Mouse (Mus musculus): ENCODE measurements around the gene Epn3. TPM values are rescaled to one million over a fixed set of nuclear protein-coding genes. Genes with fewer than 3 reads are reported as not detected.

Gene Epn3
- polyA plus RNA-seq, 1 experiment from 2014 or later: 17.0 TPM

DNA sequence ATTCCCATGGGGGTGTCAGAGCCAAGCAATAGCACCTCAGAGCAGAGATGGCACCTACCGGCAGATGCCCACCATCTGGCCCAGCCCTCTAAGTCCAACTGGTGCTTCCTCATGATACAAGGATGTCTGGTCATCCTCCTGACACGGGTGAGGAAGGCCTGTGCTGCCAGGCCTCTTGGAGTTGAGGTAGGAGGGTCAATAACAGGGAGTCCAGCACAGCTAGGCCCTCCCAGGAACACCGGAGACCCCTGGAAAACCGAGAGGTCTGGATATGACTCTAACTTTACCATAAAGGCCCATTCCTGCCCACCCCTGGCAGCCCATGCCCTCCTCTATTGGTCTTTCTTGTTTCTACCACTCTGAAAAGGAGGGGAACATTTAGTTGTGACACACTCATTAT, 42.6 kb upstream of the Epn3 start:
- H3K9ac ChIP-seq (ENCODE audit: low read length): no peak overlapping the region
- no peaks in the 10 kb centered on the region for H3K9me3 ChIP-seq (replicated peaks; ENCODE audit: control insufficient read depth, low read length)
- H3K4me1 ChIP-seq (ENCODE audit: control insufficient read depth, insufficient read depth, low read length): no peaks in the 10 kb centered on the region
- H3K36me3 ChIP-seq (ENCODE audit: control insufficient read depth, insufficient read depth, low read length): no peaks in the 10 kb centered on the region
- H3K27me3 ChIP-seq (ENCODE audit: control insufficient read depth, insufficient read depth, low read length): no peaks in the 10 kb centered on the region
- H3K4me3 ChIP-seq (replicated peaks; ENCODE audit: low read length): no peak overlapping the region
- ATAC-seq (ENCODE audit: insufficient read depth, low FRiP score): no peak
- no peak overlapping the region for H3K4me2 ChIP-seq (ENCODE audit: low read depth, low read length)
- H3K27ac ChIP-seq (ENCODE audit: low read length): no peak overlapping the region
- 89% methylated on average over 4 of the region's 4 CpGs for WGBS

DNA sequence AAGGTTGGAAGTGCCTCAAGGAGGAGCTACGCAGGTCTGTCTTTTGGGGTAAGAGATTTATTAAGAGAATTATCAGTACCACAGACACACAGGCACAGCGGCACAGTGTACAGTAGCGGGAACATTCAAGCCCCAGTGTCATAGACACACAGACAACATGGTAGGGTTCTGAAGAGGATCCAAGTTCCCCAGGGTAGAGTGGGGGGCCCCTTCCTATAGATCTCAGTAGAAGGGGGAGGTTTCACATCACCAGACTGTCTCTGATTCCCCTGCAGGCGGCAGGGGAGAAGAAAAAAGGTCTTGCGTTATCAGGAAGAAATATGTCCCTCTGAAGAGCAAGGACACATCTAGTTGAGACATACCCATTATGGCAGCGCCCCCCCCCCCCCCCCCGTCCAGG, 40.0 kb upstream of the Epn3 start:
- Histone ChIP-seq H3K27ac (ENCODE audit: low read length) (no peak overlapping the region), H3K4me2 (ENCODE audit: low read depth, low read length) (no peak overlapping the region), H3K27me3 (ENCODE audit: control insufficient read depth, insufficient read depth, low read length) (no peaks in the 10 kb centered on the region), H3K9ac (ENCODE audit: low read length) (no peak overlapping the region), H3K9me3 (replicated peaks; ENCODE audit: control insufficient read depth, low read length) (no peaks in the 10 kb centered on the region), H3K4me1 (ENCODE audit: control insufficient read depth, insufficient read depth, low read length) (no peaks in the 10 kb centered on the region), H3K4me3 (replicated peaks; ENCODE audit: low read length) (no peak overlapping the region), H3K36me3 (ENCODE audit: control insufficient read depth, insufficient read depth, low read length) (no peaks in the 10 kb centered on the region)
- no peak for ATAC-seq (ENCODE audit: insufficient read depth, low FRiP score)
- 75% methylated on average over 7 of the region's 7 CpGs for WGBS

DNA sequence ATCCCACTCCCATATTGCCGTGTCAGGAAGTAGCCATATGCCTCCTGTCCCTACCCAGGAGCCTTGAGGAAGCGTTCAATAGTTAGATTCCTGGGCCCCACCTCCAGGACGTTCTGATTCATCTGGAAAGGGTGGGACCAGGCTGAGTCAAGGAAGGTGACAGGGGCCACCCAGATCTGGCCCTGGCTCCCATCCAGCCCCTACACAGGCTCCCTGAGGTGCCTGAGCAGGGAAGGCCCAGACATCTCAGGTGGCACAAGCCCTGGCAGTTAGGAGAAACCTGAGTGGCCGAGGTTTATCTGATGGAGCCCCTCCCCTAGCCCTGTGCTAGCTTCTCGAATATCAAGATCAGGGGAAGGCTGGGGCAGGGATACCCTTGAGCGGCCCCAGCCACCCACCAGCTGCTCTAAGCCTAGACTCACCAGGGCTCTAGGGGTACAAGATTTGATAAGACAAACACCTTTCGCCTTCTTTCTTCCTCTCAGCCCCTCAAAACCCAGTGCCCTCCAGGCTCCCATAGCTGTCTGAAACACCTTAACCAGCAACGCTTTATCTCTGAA, 39.0 kb upstream of the Epn3 start:
- peak; percentile 70; the same call in 1 of the 2 replicates for ATAC-seq (ENCODE audit: insufficient read depth, low FRiP score)

DNA sequence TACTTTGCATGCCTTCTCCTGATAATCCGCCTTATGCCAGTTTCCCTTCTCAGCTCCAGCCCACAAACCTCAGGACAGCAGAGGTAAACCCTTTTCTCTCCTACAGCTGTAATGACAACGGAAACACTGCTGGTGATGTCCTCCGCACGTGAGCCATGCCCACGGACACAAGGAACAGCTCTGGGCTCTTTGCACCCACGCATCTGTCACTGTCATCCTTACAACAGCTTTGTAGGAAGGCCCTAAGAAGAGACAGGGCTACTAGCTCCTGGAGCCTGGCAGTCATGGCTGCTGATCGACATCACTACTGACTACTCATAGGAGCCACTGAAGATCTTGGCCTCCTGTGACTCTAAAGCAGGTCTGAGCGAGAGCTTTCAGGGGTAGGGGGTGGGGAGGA, 33.4 kb upstream of the Epn3 start:
- H3K4me2 ChIP-seq (ENCODE audit: low read depth, low read length): no peak overlapping the region
- ATAC-seq (ENCODE audit: insufficient read depth, low FRiP score): no peak
- no peaks in the 10 kb centered on the region for H3K9me3 ChIP-seq (replicated peaks; ENCODE audit: control insufficient read depth, low read length)
- WGBS: 71% methylated on average over 8 of the region's 8 CpGs
- H3K27me3 ChIP-seq (ENCODE audit: control insufficient read depth, insufficient read depth, low read length): no peaks in the 10 kb centered on the region
- H3K27ac ChIP-seq (ENCODE audit: low read length): no peak overlapping the region
- no peaks in the 10 kb centered on the region for H3K36me3 ChIP-seq (ENCODE audit: control insufficient read depth, insufficient read depth, low read length)
- no peaks in the 10 kb centered on the region for H3K4me1 ChIP-seq (ENCODE audit: control insufficient read depth, insufficient read depth, low read length)
- H3K9ac ChIP-seq (ENCODE audit: low read length): no peak overlapping the region
- H3K4me3 ChIP-seq (replicated peaks; ENCODE audit: low read length): no peak overlapping the region

More for the DNA sequence above, 39.0 kb upstream of the Epn3 start:
- WGBS: 52% methylated on average over 8 of the region's 8 CpGs
- Histone ChIP-seq H3K36me3 (ENCODE audit: control insufficient read depth, insufficient read depth, low read length) (no peaks in the 10 kb centered on the region), H3K9me3 (replicated peaks; ENCODE audit: control insufficient read depth, low read length) (no peaks in the 10 kb centered on the region), H3K4me3 (replicated peaks; ENCODE audit: low read length) (no peak overlapping the region), H3K4me2 (ENCODE audit: low read depth, low read length) (no peak overlapping the region), H3K27ac (ENCODE audit: low read length) (no peak overlapping the region), H3K4me1 (ENCODE audit: control insufficient read depth, insufficient read depth, low read length) (no peaks in the 10 kb centered on the region), H3K27me3 (ENCODE audit: control insufficient read depth, insufficient read depth, low read length) (no peaks in the 10 kb centered on the region), H3K9ac (ENCODE audit: low read length) (no peak overlapping the region)

DNA sequence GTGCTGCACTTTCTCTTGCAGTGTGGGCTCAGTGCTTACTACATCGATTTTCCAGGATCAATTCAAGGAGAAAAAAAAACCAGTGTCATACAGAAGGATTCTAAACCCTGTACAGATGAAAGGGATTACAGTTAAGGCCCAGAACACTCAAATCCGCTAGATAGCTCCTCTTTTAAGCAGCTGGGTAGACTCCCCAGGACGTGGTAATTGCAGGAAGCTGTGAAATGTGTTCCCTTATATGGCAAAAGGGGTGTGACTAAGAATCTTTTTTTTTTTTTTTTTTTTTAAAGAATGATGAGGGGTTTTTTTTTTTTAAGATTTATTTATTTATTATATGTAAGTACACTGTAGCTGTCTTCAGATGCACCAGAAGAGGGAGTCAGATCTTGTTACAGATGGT, 29.1 kb upstream of the Epn3 start:
- no peak for ATAC-seq (ENCODE audit: insufficient read depth, low FRiP score)

DNA sequence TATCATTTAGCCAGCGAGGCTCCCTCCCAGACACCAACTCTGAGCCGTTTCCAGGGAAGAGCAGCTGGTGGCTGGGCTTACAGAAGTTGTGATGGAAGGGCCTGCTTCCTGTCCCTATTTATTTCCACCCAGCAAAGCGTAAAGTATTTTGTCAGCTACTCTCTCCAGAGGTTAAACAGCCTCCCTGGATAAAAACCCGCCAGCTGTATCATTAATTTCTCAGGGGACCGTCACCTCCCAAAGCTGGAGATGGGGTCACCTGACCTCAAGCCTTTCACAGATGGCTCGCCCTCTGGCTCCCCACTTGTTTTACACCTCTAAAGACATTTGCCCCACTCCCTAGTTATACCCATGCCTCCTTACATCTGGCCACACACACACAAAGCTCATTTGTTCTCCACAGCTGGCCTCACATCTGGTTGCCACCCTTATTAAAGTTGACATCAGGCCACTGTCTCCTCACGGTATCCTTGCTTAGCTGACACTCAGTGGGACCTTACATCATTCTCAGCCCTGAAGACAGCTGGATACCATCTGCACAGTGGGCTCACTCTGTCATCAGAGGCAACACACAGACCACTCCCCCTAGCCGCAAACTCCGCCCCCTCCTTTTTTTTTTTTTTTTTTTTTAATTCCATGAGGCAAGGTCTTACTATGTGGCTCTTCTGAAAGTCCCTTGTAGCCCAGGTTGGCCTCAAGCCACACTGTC, 26.6 kb upstream of the Epn3 start:
- H3K4me1 ChIP-seq (ENCODE audit: control insufficient read depth, insufficient read depth, low read length): 0 out of 2 replicates have a peak, but pooled peaks cover 6% of the 10 kb centered on the region
- H3K4me3 ChIP-seq (replicated peaks; ENCODE audit: low read length): no peak overlapping the region
- H3K27ac ChIP-seq (ENCODE audit: low read length): peak overlapping the region; percentile 16; the same call in 1 of the 2 replicates
- H3K9ac ChIP-seq (ENCODE audit: low read length): no peak overlapping the region
- H3K4me2 ChIP-seq (ENCODE audit: low read depth, low read length): no peak overlapping the region
- no peaks in the 10 kb centered on the region for H3K36me3 ChIP-seq (ENCODE audit: control insufficient read depth, insufficient read depth, low read length)
- ATAC-seq (ENCODE audit: insufficient read depth, low FRiP score): peak; percentile 64
- 41% methylated on average over 9 of the region's 9 CpGs for WGBS
- H3K9me3 ChIP-seq (replicated peaks; ENCODE audit: control insufficient read depth, low read length): no peaks in the 10 kb centered on the region
- no peaks in the 10 kb centered on the region for H3K27me3 ChIP-seq (ENCODE audit: control insufficient read depth, insufficient read depth, low read length)

More for the DNA sequence above, 29.1 kb upstream of the Epn3 start:
- H3K4me2 ChIP-seq (ENCODE audit: low read depth, low read length): no peak overlapping the region
- H3K27me3 ChIP-seq (ENCODE audit: control insufficient read depth, insufficient read depth, low read length): no peaks in the 10 kb centered on the region
- no peaks in the 10 kb centered on the region for H3K36me3 ChIP-seq (ENCODE audit: control insufficient read depth, insufficient read depth, low read length)
- no peaks in the 10 kb centered on the region for H3K9me3 ChIP-seq (replicated peaks; ENCODE audit: control insufficient read depth, low read length)
- H3K9ac ChIP-seq (ENCODE audit: low read length): no peak overlapping the region
- no peak overlapping the region for H3K4me3 ChIP-seq (replicated peaks; ENCODE audit: low read length)
- H3K27ac ChIP-seq (ENCODE audit: low read length): no peak overlapping the region
- 36% methylated on average over 3 of the region's 3 CpGs for WGBS
- 0 out of 2 replicates have a peak, but pooled peaks cover 2% of the 10 kb centered on the region for H3K4me1 ChIP-seq (ENCODE audit: control insufficient read depth, insufficient read depth, low read length)

DNA sequence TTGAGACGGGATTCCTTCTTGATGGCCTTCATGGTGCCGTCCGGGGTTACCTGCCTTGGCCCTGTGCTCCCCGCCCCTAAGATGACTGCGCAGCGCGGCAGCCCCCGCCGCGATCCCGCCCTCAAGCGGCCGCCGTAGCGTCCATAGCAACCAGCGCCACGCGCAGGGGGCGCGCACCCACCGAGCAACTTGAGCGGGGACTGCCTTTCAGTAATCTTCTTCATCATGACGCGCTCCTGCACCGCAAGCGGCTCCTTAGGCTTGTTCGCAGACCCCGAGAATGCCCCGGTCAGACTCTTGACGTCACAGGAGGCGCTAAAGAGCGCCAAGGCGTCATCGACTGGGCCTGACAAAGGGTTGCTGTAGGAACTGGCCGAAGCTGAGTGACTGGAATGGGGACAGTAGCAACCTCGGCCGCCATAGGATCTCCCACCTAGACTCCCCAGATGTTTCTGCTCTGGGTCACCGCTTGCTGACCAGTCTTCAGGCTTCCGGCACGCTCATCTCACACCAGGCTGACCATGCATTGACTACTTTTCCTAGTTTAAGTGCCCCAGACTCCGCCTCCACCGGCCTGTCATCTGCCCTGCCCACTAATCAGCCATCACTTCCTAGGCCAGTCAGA, 21.6 kb upstream of the Epn3 start, which contains the start of gene Mycbpap:
Gene Mycbpap, minus strand, starts transcription at position 524 of the 625 bp plus-strand sequence.
- H3K27ac ChIP-seq (ENCODE audit: low read length): no peak within 1 kb of the TSS

DNA sequence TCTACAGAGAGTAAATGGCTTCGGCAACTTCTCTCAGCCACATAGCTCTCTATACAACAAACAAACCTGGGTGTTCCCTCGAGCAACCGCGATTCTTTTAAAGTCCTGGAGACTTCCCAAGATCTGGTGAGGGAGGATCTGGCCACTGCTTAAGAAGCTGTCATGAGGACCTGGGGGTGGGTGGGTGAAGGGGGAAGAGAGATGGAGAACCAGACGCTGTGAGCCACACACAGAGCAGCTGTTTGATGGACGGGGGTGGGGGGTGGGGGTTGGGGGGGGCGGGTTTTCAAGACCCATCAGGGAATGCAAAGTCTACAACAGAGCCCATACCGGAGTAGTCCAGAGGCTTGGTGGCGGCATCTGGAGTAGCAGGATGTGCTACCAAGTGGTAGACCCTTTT, 13.7 kb upstream of the Epn3 start:
- Histone ChIP-seq H3K4me1 (ENCODE audit: control insufficient read depth, insufficient read depth, low read length) (0 out of 2 replicates have a peak, but pooled peaks cover 4% of the 10 kb centered on the region), H3K9ac (ENCODE audit: low read length) (no peak overlapping the region), H3K4me2 (ENCODE audit: low read depth, low read length) (no peak overlapping the region), H3K27me3 (ENCODE audit: control insufficient read depth, insufficient read depth, low read length) (no peaks in the 10 kb centered on the region), H3K9me3 (replicated peaks; ENCODE audit: control insufficient read depth, low read length) (no peaks in the 10 kb centered on the region), H3K4me3 (replicated peaks; ENCODE audit: low read length) (no peak overlapping the region), H3K27ac (ENCODE audit: low read length) (no peak overlapping the region), H3K36me3 (ENCODE audit: control insufficient read depth, insufficient read depth, low read length) (no peaks in the 10 kb centered on the region)
- no peak for ATAC-seq (ENCODE audit: insufficient read depth, low FRiP score)
- 36% methylated on average over 9 of the region's 9 CpGs for WGBS

More for the DNA sequence above, 21.6 kb upstream of the Epn3 start, which contains the start of gene Mycbpap:
- Histone ChIP-seq H3K9me3 (replicated peaks; ENCODE audit: control insufficient read depth, low read length) (no peaks in the 10 kb centered on the region), H3K36me3 (ENCODE audit: control insufficient read depth, insufficient read depth, low read length) (no peaks in the 10 kb centered on the region), H3K4me1 (ENCODE audit: control insufficient read depth, insufficient read depth, low read length) (peaks cover 9% of the 10 kb centered on the region; the same call in 1 of the 2 replicates), H3K4me3 (replicated peaks; ENCODE audit: low read length) (peak within 1 kb of the TSS; percentile 61), H3K9ac (ENCODE audit: low read length) (peak within 1 kb of the TSS; percentile 64), H3K4me2 (ENCODE audit: low read depth, low read length) (peak within 1 kb of the TSS; percentile 75), H3K27me3 (ENCODE audit: control insufficient read depth, insufficient read depth, low read length) (no peaks in the 10 kb centered on the region)
- ATAC-seq (ENCODE audit: insufficient read depth, low FRiP score): peak; percentile 68
- 1% methylated on average over 42 of the region's 42 CpGs for WGBS

DNA sequence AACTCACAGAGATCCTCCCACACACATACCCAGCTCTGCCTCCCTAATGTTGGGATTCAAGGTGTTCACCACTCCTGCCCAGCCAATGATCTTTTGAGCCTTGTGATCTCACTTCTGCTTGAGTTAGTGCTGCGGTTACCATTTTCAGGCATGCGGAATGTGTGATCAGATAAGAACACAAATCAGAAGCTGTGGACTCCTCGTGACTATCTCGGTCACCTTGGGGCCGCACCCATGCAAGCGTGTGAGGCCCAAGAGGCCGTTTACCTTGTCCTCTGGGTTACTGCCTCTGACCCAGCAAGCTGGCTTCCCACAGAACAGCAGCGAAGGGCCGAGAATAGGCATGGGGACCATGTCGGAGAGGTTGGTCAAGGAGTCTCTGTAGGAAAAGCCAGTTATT, 9.2 kb upstream of the Epn3 start:
- Histone ChIP-seq H3K36me3 (ENCODE audit: control insufficient read depth, insufficient read depth, low read length) (no peaks in the 10 kb centered on the region), H3K9me3 (replicated peaks; ENCODE audit: control insufficient read depth, low read length) (no peaks in the 10 kb centered on the region), H3K27me3 (ENCODE audit: control insufficient read depth, insufficient read depth, low read length) (no peaks in the 10 kb centered on the region), H3K27ac (ENCODE audit: low read length) (no peak overlapping the region), H3K4me2 (ENCODE audit: low read depth, low read length) (no peak overlapping the region), H3K9ac (ENCODE audit: low read length) (no peak overlapping the region), H3K4me1 (ENCODE audit: control insufficient read depth, insufficient read depth, low read length) (0 out of 2 replicates have a peak, but pooled peaks cover 4% of the 10 kb centered on the region), H3K4me3 (replicated peaks; ENCODE audit: low read length) (no peak overlapping the region)
- WGBS: 61% methylated on average over 10 of the region's 10 CpGs
- peak; percentile 54; the same call in 1 of the 2 replicates for ATAC-seq (ENCODE audit: insufficient read depth, low FRiP score)
